In the genomic region with DNA sequence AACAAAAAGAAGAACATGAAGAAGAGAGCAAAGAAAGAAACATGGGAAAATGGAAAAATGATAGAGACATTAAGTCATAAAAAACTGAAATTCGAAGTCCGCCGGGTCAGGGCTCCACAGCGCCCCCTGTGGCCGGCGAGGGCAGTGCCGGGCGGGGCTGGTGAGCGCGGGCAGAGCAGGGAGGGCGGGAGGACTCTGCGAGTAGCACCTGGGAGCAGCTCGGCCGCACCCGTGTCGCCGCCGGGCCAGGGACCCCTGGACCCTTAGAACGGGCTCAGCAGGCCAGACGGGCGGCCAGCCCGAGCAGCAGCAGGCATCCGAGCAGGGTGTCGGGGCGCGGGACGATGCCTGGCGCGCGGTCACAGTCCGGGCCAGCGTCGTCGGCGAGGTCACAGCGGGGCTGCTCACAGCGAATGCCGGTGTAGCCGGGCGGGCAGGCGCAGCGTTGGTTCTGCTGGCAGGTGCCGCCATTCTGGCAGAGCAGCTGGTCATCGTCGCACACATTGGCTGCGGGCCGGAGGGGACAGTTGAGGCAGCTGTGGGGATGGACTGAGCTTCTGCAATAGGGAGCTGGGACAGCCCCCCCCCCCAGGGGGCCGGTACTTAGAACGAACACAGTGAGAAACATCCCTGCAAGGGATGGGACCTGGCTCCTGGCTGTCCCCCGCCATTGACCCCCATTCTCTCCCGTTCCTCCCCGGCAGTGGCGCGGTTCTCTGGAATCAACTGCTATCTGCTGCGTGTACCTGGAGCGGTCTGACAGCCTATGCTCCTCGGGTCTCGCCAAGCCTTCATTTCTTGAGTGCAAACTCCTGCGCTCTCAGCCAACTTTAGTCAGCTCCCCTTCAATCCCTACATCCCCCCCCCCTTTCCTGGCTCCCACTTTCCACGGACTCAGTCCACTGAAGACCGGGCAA, we compare ENCODE assay signal across 8 mouse cellular contexts. TPM values are rescaled to one million over a fixed set of nuclear protein-coding genes. Genes with fewer than 3 reads are reported as not detected.
DNase-seq lines count a peak whose midpoint lies in the region; ATAC-seq and TF ChIP-seq lines count a peak whose summit lies in the region.

No protein-coding gene starts in this region.

- no peak overlapping the region for H3K4me2 ChIP-seq in CH12.LX (ENCODE audit: insufficient read depth, low read depth, poor library complexity, severe bottlenecking)

- no peaks in the 10 kb centered on the region for H3K36me3 ChIP-seq in CH12.LX (replicated peaks in 1 of 2; ENCODE audit: control insufficient read depth in 1 of 2, insufficient read depth in 1 of 2, low read length in 1 of 2)

- H3K79me2 ChIP-seq in CH12.LX (replicated peaks; ENCODE audit: control insufficient read depth, extremely low read depth, insufficient read depth, poor library complexity, severe bottlenecking) = no peaks in the 10 kb centered on the region

- H3K4me1 ChIP-seq in CH12.LX (ENCODE audit: control insufficient read depth in 1 of 2, insufficient read depth in 2 of 2) = 0 out of 4 replicates have a peak, but pooled peaks cover 0 to 2% of the 10 kb centered on the region in 2 experiments
- peaks cover 5% of the 10 kb centered on the region; the same call in 1 of the 2 replicates for H3K4me1 ChIP-seq in lung, adult 2 months (ENCODE audit: control insufficient read depth, insufficient read depth, low read length)
- H3K4me1 ChIP-seq in olfactory bulb, adult 2 months (ENCODE audit: control insufficient read depth, insufficient read depth, low read length) = peaks cover 17% of the 10 kb centered on the region

- no peak overlapping the region for H3K27ac ChIP-seq in CH12.LX (ENCODE audit: insufficient read depth, low read depth)
- no peak overlapping the region for H3K27ac ChIP-seq in olfactory bulb, adult 2 months (ENCODE audit: insufficient read depth, low read depth, low read length)

- dilution Hi-C loops in CH12.LX (cut with MboI; ENCODE audit: extremely low pct_ligation_motif_present, extremely low pct_unique_long_range_greater_than_20kb, low sequenced_read_pairs) = no loop called here

- no peak overlapping the region for H3K4me3 ChIP-seq in CH12.LX (replicated peaks in 1 of 3; ENCODE audit: low read depth in 2 of 3, low read length in 2 of 3, poor library complexity in 1 of 3)
- peak overlapping the region; percentile 4 for H3K4me3 ChIP-seq in lung, adult 2 months (replicated peaks; ENCODE audit: extremely low read depth, low read depth, low read length)
- H3K4me3 ChIP-seq in olfactory bulb, adult 2 months (ENCODE audit: insufficient read depth, low read depth, low read length) = peak overlapping the region; percentile 36

- no peak for TF ChIP-seq RAD21 in CH12.LX (IDR thresholded peaks at IDR 0.05; ENCODE audit: low read depth, low read length)

- DNase-seq in CH12.LX (ENCODE audit: extremely low read depth) = peak; percentile 9
- DNase-seq in c-Kit-negative CD71-positive TER-119-positive erythroid progenitor cells, embryonic 14.5 days (ENCODE audit: low read depth, low spot score) = peak; percentile 13
- DNase-seq in heart, postnatal 10 days = peak; percentile 84 to 92
- peak; percentile 87 to 89 for DNase-seq in kidney, postnatal 4 days
- DNase-seq in lung, adult 2 months = peak; percentile 81
- DNase-seq in thymus, postnatal 0 days (ENCODE audit: low spot score) = peak; percentile 77

- 2% methylated on average over 60 of the region's 61 CpGs for WGBS in lung, adult 2 months
- 3% methylated on average over 61 of the region's 61 CpGs for WGBS in olfactory bulb, adult 2 months

- H3K9ac ChIP-seq in CH12.LX (ENCODE audit: insufficient read depth, low read depth) = no peak overlapping the region

- in situ Hi-C loops in CH12.LX (cut with MboI; ENCODE audit: low pct_ligation_motif_present, low pct_unique_long_range_greater_than_20kb, low sequenced_read_pairs) = loop anchor here (10.0 kb wide), 1 partner anchor 50 kb away; no protein-coding TSS in a partner anchor

- ATAC-seq in erythroid progenitor cell, adult 5-6 weeks (replicated peaks; ENCODE audit: low FRiP score, poor library complexity, severe bottlenecking) = peak; percentile 56; the same call in 1 of the 2 replicates

- peak; percentile 12 to 62; a peak in 2 of 4 replicates for TF ChIP-seq CTCF in CH12.LX (conservative IDR thresholded peaks at IDR 0.05 in 1 of 2, IDR thresholded peaks at IDR 0.05 in 1 of 2; ENCODE audit: low read depth in 2 of 2, low read length in 2 of 2)
- TF ChIP-seq CTCF in lung, adult 2 months (IDR thresholded peaks at IDR 0.05; ENCODE audit: insufficient read depth, low read length) = peak; percentile 59
- TF ChIP-seq CTCF in olfactory bulb, adult 2 months (IDR thresholded peaks at IDR 0.05; ENCODE audit: insufficient read depth, low read depth, low read length) = peak; percentile 90

- no peaks in the 10 kb centered on the region for H3K9me3 ChIP-seq in CH12.LX (replicated peaks; ENCODE audit: low read length)

- H3K27me3 ChIP-seq in CH12.LX (replicated peaks) = peaks cover 72% of the 10 kb centered on the region

- no peak for TF ChIP-seq EP300 in CH12.LX (IDR thresholded peaks at IDR 0.05; ENCODE audit: low read length)

- intact Hi-C loops in heart, postnatal 10 days (cut with DNase I) = no loop called here

- TF ChIP-seq POLR2A in CH12.LX (IDR thresholded peaks at IDR 0.05; ENCODE audit: low read depth, low read length) = no peak
- no peak for TF ChIP-seq POLR2A in lung, adult 2 months (IDR thresholded peaks at IDR 0.05; ENCODE audit: borderline replicate concordance, extremely low read depth, low read depth, low read length)
- TF ChIP-seq POLR2A in olfactory bulb, adult 2 months (IDR thresholded peaks at IDR 0.05; ENCODE audit: insufficient read depth, low read depth, low read length) = no peak

TF ChIP-seq in CH12.LX, 34 proteins besides CTCF, POLR2A, EP300 and RAD21:
- TF ChIP-seq ZMIZ1 (IDR thresholded peaks at IDR 0.05; ENCODE audit: low read depth, low read length) (no peak), USF2 (conservative IDR thresholded peaks at IDR 0.05; ENCODE audit: low read depth, low read length) (no peak), SIN3A (IDR thresholded peaks at IDR 0.05; ENCODE audit: low read length) (no peak), MEF2A (IDR thresholded peaks at IDR 0.05; ENCODE audit: borderline replicate concordance, low read depth, low read length) (no peak), SMC3 (IDR thresholded peaks at IDR 0.05; ENCODE audit: low read depth, low read length) (no peak), MAFK (IDR thresholded peaks at IDR 0.05; ENCODE audit: insufficient replicate concordance, low read length) (no peak), NRF1 (IDR thresholded peaks at IDR 0.05; ENCODE audit: low read depth, low read length) (no peak), NELFE (IDR thresholded peaks at IDR 0.05; ENCODE audit: low read depth, low read length) (no peak), ELF1 (IDR thresholded peaks at IDR 0.05; ENCODE audit: low read depth, low read length) (no peak), MXI1 (IDR thresholded peaks at IDR 0.05; ENCODE audit: low read depth, low read length) (no peak), MAZ (IDR thresholded peaks at IDR 0.05; ENCODE audit: low read depth, low read length) (no peak), USF1 (IDR thresholded peaks at IDR 0.05; ENCODE audit: low read depth, low read length) (no peak), PAX5 (IDR thresholded peaks at IDR 0.05; ENCODE audit: low read length) (no peak), KAT2A (IDR thresholded peaks at IDR 0.05; ENCODE audit: insufficient replicate concordance, low read length) (no peak), ZNF384 (IDR thresholded peaks at IDR 0.05; ENCODE audit: low read depth, low read length) (no peak), MAX (IDR thresholded peaks at IDR 0.05; ENCODE audit: low read length) (no peak), JUND (conservative IDR thresholded peaks at IDR 0.05; ENCODE audit: low read depth, low read length) (no peak), ETS1 (conservative IDR thresholded peaks at IDR 0.05; ENCODE audit: low read depth, low read length) (no peak)

RNA-seq across cellular contexts. Expression of a gene that starts 58.0 kb away (rescaled TPM):
- 1.3 and 3.8 TPM in 2 replicates for total RNA-seq in CH12.LX (2012; rRNA removed)
- not detected in 2 replicates for total RNA-seq in CH12.LX (2014; rRNA removed)
- polyA plus RNA-seq in CH12.LX (2012; ENCODE audit: insufficient read length, low read depth) = 0.50 and 0.53 TPM in 2 replicates
- 2.5 and 5.4 TPM in 2 replicates for total RNA-seq in erythroid progenitor cell, adult 5-6 weeks (2015; ENCODE audit: low replicate concordance)
- total RNA-seq in erythroid progenitor cell, adult 5-6 weeks (2017; ENCODE audit: low replicate concordance) = 5.6 TPM in 1 of 2 replicates, not detected in the other
- 1 to 10 TPM; 3.0 to 3.4 TPM for total RNA-seq in heart, postnatal 10 days (2021)
- polyA plus RNA-seq in lung, adult 2 months (2012; rRNA removed) = 44.7 and 51.7 TPM in 2 replicates
- not detected in 2 replicates for polyA plus RNA-seq in olfactory bulb, adult 2 months (2012; ENCODE audit: insufficient read depth, insufficient read length, low replicate concordance, missing spikeins)
- polyA plus RNA-seq in thymus, postnatal 0 days (2015; fragmentation: Nextera tagmentation; extraction: Ambion mirVana) = 0.18 and 0.28 TPM in 2 replicates

Comparison
In these comparisons a context has a peak if more than half of its experiments do, and no peak if none do; other contexts are left out.
1. DNase-seq: peak in every context shown above with its lines; median percentile 88 in heart, postnatal 10 days; 88 in kidney, postnatal 4 days; 81 in lung, adult 2 months; 77 in thymus, postnatal 0 days; 13 in c-Kit-negative CD71-positive TER-119-positive erythroid progenitor cells, embryonic 14.5 days; 9 in CH12.LX.
2. H3K4me3 ChIP-seq: peak in lung, adult 2 months (single experiment) and olfactory bulb, adult 2 months (single experiment); none in CH12.LX (0 of 3).
3. CTCF ChIP-seq: peak in every context shown above with its lines; median percentile 90 in olfactory bulb, adult 2 months; 59 in lung, adult 2 months; 37 in CH12.LX.